Mouse (Mus musculus): Measurements from ENCODE around the gene Rpap1. TPM values are rescaled to one million over a fixed set of nuclear protein-coding genes. Genes with fewer than 3 reads are reported as not detected.

Rpap1 gene
- polyA plus RNA-seq, 1 experiment from 2014 or later, result 40.6 TPM

Other genes starting within 250 kb of the Rpap1 start
- gene Exd1, start 239.9 kb downstream of the Rpap1 start, polyA plus RNA-seq (2016; fragmentation: Nextera tagmentation; extraction: Ambion mirVana), result 0.65 and 0.68 TPM in 2 replicates
- gene Chp1, start 239.8 kb downstream of the Rpap1 start, polyA plus RNA-seq (2016; fragmentation: Nextera tagmentation; extraction: Ambion mirVana), result 53.3 and 53.6 TPM in 2 replicates
- 74.6 and 76.1 TPM in 2 replicates for gene Nusap1, start 169.2 kb downstream of the Rpap1 start, polyA plus RNA-seq (2016; fragmentation: Nextera tagmentation; extraction: Ambion mirVana)
- gene Oip5, start 169.1 kb downstream of the Rpap1 start, polyA plus RNA-seq (2016; fragmentation: Nextera tagmentation; extraction: Ambion mirVana), result 40.9 and 42.5 TPM in 2 replicates
- 49.7 and 49.8 TPM in 2 replicates for gene Ndufaf1, start 124.7 kb downstream of the Rpap1 start, polyA plus RNA-seq (2016; fragmentation: Nextera tagmentation; extraction: Ambion mirVana)
- 61.1 and 63.7 TPM in 2 replicates for gene Rtf1, start 112.5 kb downstream of the Rpap1 start, polyA plus RNA-seq (2016; fragmentation: Nextera tagmentation; extraction: Ambion mirVana)
- 0.79 and 0.89 TPM in 2 replicates for gene Itpka, start 45.2 kb downstream of the Rpap1 start, polyA plus RNA-seq (2016; fragmentation: Nextera tagmentation; extraction: Ambion mirVana)
- not detected in 2 replicates for gene Ltk, start 27.1 kb downstream of the Rpap1 start, polyA plus RNA-seq (2016; fragmentation: Nextera tagmentation; extraction: Ambion mirVana)
- gene Tyro3, start 10.2 kb upstream of the Rpap1 start, polyA plus RNA-seq (2016; fragmentation: Nextera tagmentation; extraction: Ambion mirVana), result 19.3 and 22.5 TPM in 2 replicates
- 31.3 and 32.3 TPM in 2 replicates for gene Mga, start 109.7 kb upstream of the Rpap1 start, polyA plus RNA-seq (2016; fragmentation: Nextera tagmentation; extraction: Ambion mirVana)
- 3.5 and 4.0 TPM in 2 replicates for gene Mapkbp1, start 185.2 kb upstream of the Rpap1 start, polyA plus RNA-seq (2016; fragmentation: Nextera tagmentation; extraction: Ambion mirVana)
- 20.4 and 20.6 TPM in 2 replicates for gene Jmjd7, start 239.9 kb upstream of the Rpap1 start, polyA plus RNA-seq (2016; fragmentation: Nextera tagmentation; extraction: Ambion mirVana)
- gene Gm28042, start 240.0 kb upstream of the Rpap1 start, polyA plus RNA-seq (2016; fragmentation: Nextera tagmentation; extraction: Ambion mirVana), result 5.6 and 6.2 TPM in 2 replicates
- 1.8 and 2.8 TPM in 2 replicates for gene Pla2g4b, start 245.9 kb upstream of the Rpap1 start, polyA plus RNA-seq (2016; fragmentation: Nextera tagmentation; extraction: Ambion mirVana)

Measured in embryonic facial prominence, embryonic 10.5 days (tissue).